9 mouse cellular contexts compared by ENCODE assay signal in genomic region chr5:107167872-107168300, GRCm38 (mm10).
DNase-seq lines count a peak whose midpoint lies in the region; ATAC-seq and TF ChIP-seq lines count a peak whose summit lies in the region.
"Had no signal": no experiment of that assay in that cellular context is flagged by ENCODE, and none has a peak within 500 bp of the region (broad histone marks: within the 10 kb centered on the region; RNA-seq: fewer than 3 reads in every experiment).

No protein-coding gene starts in this region.

- TF ChIP-seq EP300 in lung, postnatal 0 days (IDR thresholded peaks at IDR 0.05): no peak

- H3K9me3 ChIP-seq in hindbrain, embryonic 15.5 days: no peaks in the 10 kb centered on the region
- H3K9me3 ChIP-seq in lung, postnatal 0 days (ENCODE audit: low read length): no peaks in the 10 kb centered on the region
- H3K9me3 ChIP-seq: neural tube, embryonic 12.5 days had no signal

- no peaks in the 10 kb centered on the region for H3K36me3 ChIP-seq in hindbrain, embryonic 15.5 days
- no peaks in the 10 kb centered on the region for H3K36me3 ChIP-seq in lung, postnatal 0 days (ENCODE audit: insufficient read depth, low read length)
- H3K36me3 ChIP-seq in small intestine, adult 2 months (ENCODE audit: control insufficient read depth, insufficient read depth, low read length): no peaks in the 10 kb centered on the region
- H3K36me3 ChIP-seq: neural tube, embryonic 12.5 days had no signal

- H3K4me1 ChIP-seq in hindbrain, embryonic 15.5 days (replicated peaks): peaks cover 18% of the 10 kb centered on the region
- H3K4me1 ChIP-seq in lung, postnatal 0 days (ENCODE audit: insufficient read depth, low read depth, low read length): peaks cover 18% of the 10 kb centered on the region; the same call in 1 of the 2 replicates
- no peaks in the 10 kb centered on the region for H3K4me1 ChIP-seq in small intestine, adult 2 months (ENCODE audit: control insufficient read depth, insufficient read depth, insufficient read length, low read length)

- TF ChIP-seq CTCF in lung, postnatal 0 days (IDR thresholded peaks at IDR 0.05): 0 out of 2 replicates have a peak, but pooled peaks have one; percentile 7
- no peak for TF ChIP-seq CTCF in small intestine, adult 2 months (IDR thresholded peaks at IDR 0.05; ENCODE audit: extremely low read depth, insufficient read length, insufficient replicate concordance, low read depth, low read length)

- TF ChIP-seq POLR2A in small intestine, adult 2 months (IDR thresholded peaks at IDR 0.05; ENCODE audit: low read depth, low read length): no peak

- 0 out of 2 replicates have a peak overlapping the region, but pooled peaks have one; percentile 34 for H3K27ac ChIP-seq in hindbrain, embryonic 15.5 days (replicated peaks)
- peak overlapping the region; percentile 86 for H3K27ac ChIP-seq in lung, postnatal 0 days (ENCODE audit: low read length)
- peak overlapping the region; percentile 79; the same call in 1 of the 2 replicates for H3K27ac ChIP-seq in small intestine, adult 2 months (ENCODE audit: insufficient read depth, low read depth, low read length)
- H3K27ac ChIP-seq: neural tube, embryonic 12.5 days had no signal

- peak overlapping the region; percentile 38 for H3K4me2 ChIP-seq in hindbrain, embryonic 15.5 days
- peak overlapping the region; percentile 43 for H3K4me2 ChIP-seq in lung, postnatal 0 days (replicated peaks; ENCODE audit: low read depth, low read length)
- H3K4me2 ChIP-seq: neural tube, embryonic 12.5 days had no signal

- no peaks in the 10 kb centered on the region for H3K27me3 ChIP-seq in hindbrain, embryonic 15.5 days
- no peaks in the 10 kb centered on the region for H3K27me3 ChIP-seq in lung, postnatal 0 days (replicated peaks; ENCODE audit: insufficient read depth, low read length)
- no peaks in the 10 kb centered on the region for H3K27me3 ChIP-seq in small intestine, adult 2 months (ENCODE audit: control insufficient read depth, insufficient read depth, low read length)
- H3K27me3 ChIP-seq: neural tube, embryonic 12.5 days had no signal

- 24% methylated on average over 8 of the region's 8 CpGs for WGBS in hindbrain, embryonic 15.5 days
- WGBS in lung, postnatal 0 days: 20% methylated on average over 8 of the region's 8 CpGs
- WGBS in small intestine, adult 2 months: 13% methylated on average over 8 of the region's 8 CpGs

- peak; percentile 89 for DNase-seq in adrenal gland, adult 2 months
- peak; percentile 62 to 69 for DNase-seq in cerebellum, postnatal 36 days
- DNase-seq in gastrocnemius, adult 8-10 months (ENCODE audit: low spot score in 2 of 2): peak; percentile 80 to 88
- peak; percentile 50 to 74 for DNase-seq in layer of hippocampus, postnatal 14 days (ENCODE audit: low spot score in 2 of 2)
- peak; percentile 89 for DNase-seq in lung, postnatal 0 days (ENCODE audit: low spot score)
- no peak for DNase-seq in thymus, postnatal 0 days (ENCODE audit: low spot score)

- no peak overlapping the region for H3K9ac ChIP-seq in hindbrain, embryonic 15.5 days
- no peak overlapping the region for H3K9ac ChIP-seq in lung, postnatal 0 days (replicated peaks; ENCODE audit: low read depth)
- H3K9ac ChIP-seq: neural tube, embryonic 12.5 days had no signal

- peak; percentile 87 for ATAC-seq in hindbrain, embryonic 15.5 days (ENCODE audit: low FRiP score, low read depth)
- ATAC-seq in lung, postnatal 0 days: peak; percentile 71

- 0 out of 2 replicates have a peak overlapping the region, but pooled peaks have one; percentile 2 for H3K4me3 ChIP-seq in hindbrain, embryonic 15.5 days
- H3K4me3 ChIP-seq in lung, postnatal 0 days (ENCODE audit: low read depth, low read length): no peak overlapping the region
- H3K4me3 ChIP-seq in small intestine, adult 2 months (ENCODE audit: low read depth, low read length): no peak overlapping the region
- H3K4me3 ChIP-seq: neural tube, embryonic 12.5 days had no signal

Comparison
In these comparisons a context has a peak if more than half of its experiments do, and no peak if none do; other contexts are left out.
1. H3K27ac ChIP-seq: peak in every context shown above with its lines; median percentile 86 in lung, postnatal 0 days; 79 in small intestine, adult 2 months; 34 in hindbrain, embryonic 15.5 days.